Mouse (Mus musculus) ES-Bruce4 (cell line): ENCODE data around the gene Abhd12. TPM values are rescaled to one million over a fixed set of nuclear protein-coding genes. Genes with fewer than 3 reads are reported as not detected.
A peak's percentile ranks its signal among the peaks of the same experiment; 100 is the strongest.
"Not testable (repeated sequence)": the region's sequence is repeated elsewhere in the genome, so short reads cannot be mapped to it uniquely, and the experiment has no call there.

Experiments
- H3K27ac ChIP-seq: 2 replicates; pipeline ENCODE4 v1.5.1; 2012; ENCODE audit warnings: low read length, inconsistent platforms; ENCODE audit not compliant: insufficient read depth
- H3K27me3 ChIP-seq: 2 replicates; pipeline ENCODE4 v1.6.1; 2012; ENCODE audit warnings: mild to moderate bottlenecking, low read length, inconsistent platforms; ENCODE audit not compliant: control insufficient read depth, poor library complexity, insufficient read depth, severe bottlenecking
- H3K36me3 ChIP-seq: 2 replicates; pipeline ENCODE4 v1.6.1; 2012; ENCODE audit warnings: inconsistent platforms, mild to moderate bottlenecking, low read length, moderate library complexity; ENCODE audit not compliant: control insufficient read depth, poor library complexity, insufficient read depth, severe bottlenecking
- H3K4me1 ChIP-seq: one replicate; pipeline ENCODE4 v1.8.1; 2011; ENCODE audit warnings: low read length; ENCODE audit not compliant: control insufficient read depth, insufficient read depth
- H3K4me3 ChIP-seq: 2 replicates; pipeline ENCODE4 v1.5.1; 2011; ENCODE audit warnings: low read depth, mild to moderate bottlenecking, low read length
- H3K9ac ChIP-seq: 2 replicates; pipeline ENCODE4 v1.6.1; 2012; ENCODE audit warnings: low read depth, mild to moderate bottlenecking, inconsistent platforms; ENCODE audit not compliant: poor library complexity, severe bottlenecking
- H3K9me3 ChIP-seq: replicated peaks from 2 replicates; pipeline ENCODE4 v1.6.1; 2012; ENCODE audit warnings: mild to moderate bottlenecking, low read length, inconsistent platforms; ENCODE audit not compliant: control insufficient read depth, poor library complexity, insufficient read depth, severe bottlenecking
- CTCF ChIP-seq: IDR thresholded peaks from one replicate; pipeline ENCODE4 v1.8.1; 2011; ENCODE audit warnings: low read depth, low read length
- EP300 ChIP-seq: IDR thresholded peaks from 2 replicates; pipeline ENCODE4 v1.6.1; 2011; ENCODE audit warnings: low read depth, low read length; ENCODE audit not compliant: insufficient read depth
- POLR2A ChIP-seq: IDR thresholded peaks from one replicate; pipeline ENCODE4 v1.8.1; 2011; ENCODE audit warnings: low read length; ENCODE audit not compliant: insufficient read depth
- polyA plus RNA-seq: library from polyadenylated mRNA; stranded (reverse); fragments of >200 nt; gene quantifications from 2 replicates; pipeline ENCODE4 v1.2.4, GENCODE M21; 2011; ENCODE audit warnings: low read depth; ENCODE audit not compliant: missing spikeins, insufficient read depth, insufficient read length

Gene Abhd12
- 31.3 and 35.8 TPM in 2 replicates for polyA plus RNA-seq

DNA sequence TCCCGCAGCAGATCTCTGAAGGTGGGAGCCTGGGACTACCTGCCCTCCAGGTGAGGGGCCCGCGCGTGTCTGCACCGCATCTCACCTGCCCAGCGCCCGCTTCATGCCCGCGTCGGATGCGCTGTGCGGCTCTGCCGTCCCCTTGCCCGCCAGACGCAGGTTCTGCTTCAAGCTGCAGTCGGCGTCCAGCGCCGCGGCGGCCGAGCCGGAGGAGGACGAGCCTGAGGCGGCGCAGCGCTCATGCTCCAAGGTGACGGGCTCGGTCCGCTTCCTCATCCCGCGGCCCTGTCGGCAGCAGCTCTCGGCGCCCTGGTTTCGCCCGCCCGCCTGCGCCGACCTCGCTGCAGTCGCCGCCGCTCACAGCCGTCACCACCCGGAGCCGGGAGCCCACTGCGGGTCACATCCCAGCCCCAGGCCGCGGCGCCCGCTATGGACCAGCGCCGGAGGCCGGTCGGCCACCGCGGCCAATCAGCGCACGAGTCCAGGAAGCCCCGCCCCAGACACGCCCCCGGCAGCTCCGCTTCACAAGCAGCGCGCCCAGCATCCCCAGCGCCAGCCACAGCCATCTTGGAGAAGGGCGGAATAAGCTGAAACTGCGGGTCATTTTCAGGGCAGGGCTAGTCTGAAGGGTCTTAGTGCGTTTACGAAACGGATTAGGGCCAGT lies at the start of gene Abhd12:
Gene Abhd12 (minus strand): TSS at position 470 of the 664 bp plus-strand sequence.
- Histone ChIP-seq H3K4me1 (no peaks in the 10 kb centered on the region), H3K27ac (peak within 1 kb of the TSS; percentile 71), H3K9me3 (no peaks in the 10 kb centered on the region), H3K27me3 (no peaks in the 10 kb centered on the region), H3K9ac (peak within 1 kb of the TSS; percentile 56), H3K36me3 (0 out of 2 replicates have a peak, but pooled peaks cover 3% of the 10 kb centered on the region), H3K4me3 (peak within 1 kb of the TSS; percentile 87)
- TF ChIP-seq POLR2A, result no peak
- TF ChIP-seq EP300, result 0 out of 2 replicates have a peak, but pooled peaks have one; percentile 27

DNA sequence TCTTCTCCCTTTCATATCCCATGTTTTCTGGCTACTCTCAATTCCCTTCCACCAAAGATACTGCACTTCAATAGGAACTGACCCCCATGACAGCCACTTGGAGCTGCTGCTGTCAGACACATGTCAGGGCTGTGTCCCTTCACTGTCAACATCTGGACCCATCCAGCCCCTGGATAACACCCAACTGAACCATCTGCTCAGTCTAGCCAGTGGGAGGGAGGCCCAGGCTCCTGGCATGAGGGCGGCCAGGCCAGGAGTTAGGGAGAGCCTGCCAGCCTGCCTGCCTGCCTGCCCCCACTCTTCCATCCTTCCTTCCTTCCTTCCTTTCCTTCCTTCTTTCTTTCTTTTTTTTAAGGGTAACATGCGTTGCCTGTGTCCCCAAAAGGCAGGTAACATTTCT lies 46.7 kb upstream of the Abhd12 start:
- Histone ChIP-seq H3K4me3 (no peak overlapping the region), H3K36me3 (no peaks in the 10 kb centered on the region)

DNA sequence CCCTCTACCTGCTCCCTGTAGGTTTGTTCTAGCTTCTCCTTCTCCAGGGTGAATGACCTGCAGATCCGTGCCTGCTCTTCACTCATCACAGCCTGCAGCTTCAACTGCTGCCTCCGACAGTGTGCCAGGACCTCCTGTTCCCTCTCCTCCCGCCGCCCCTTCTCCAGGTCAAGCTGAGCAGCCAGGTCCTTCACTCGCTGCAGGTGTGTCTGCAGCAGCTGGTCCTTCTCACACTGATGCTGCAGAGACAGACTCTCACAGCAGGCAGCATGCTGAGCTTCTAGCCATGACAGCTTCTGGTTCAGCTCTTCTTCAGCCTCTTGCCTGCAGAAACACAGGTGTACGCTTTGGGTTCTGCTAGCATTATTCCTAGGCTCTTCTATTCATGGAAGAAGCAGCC lies 45.5 kb upstream of the Abhd12 start:
- Histone ChIP-seq H3K4me1 (no peaks in the 10 kb centered on the region), H3K36me3 (no peaks in the 10 kb centered on the region), H3K9me3 (no peaks in the 10 kb centered on the region), H3K27me3 (no peaks in the 10 kb centered on the region), H3K27ac (no peak overlapping the region), H3K4me3 (no peak overlapping the region), H3K9ac (no peak overlapping the region)
- TF ChIP-seq POLR2A, result no peak
- TF ChIP-seq CTCF, result no peak
- TF ChIP-seq EP300, result no peak

More for the DNA sequence above, 46.7 kb upstream of the Abhd12 start:
- TF ChIP-seq CTCF, result no peak
- TF ChIP-seq EP300, result no peak
- no peak for TF ChIP-seq POLR2A
- Histone ChIP-seq H3K9me3 (no peaks in the 10 kb centered on the region), H3K4me1 (peaks cover 2% of the 10 kb centered on the region), H3K27me3 (no peaks in the 10 kb centered on the region), H3K27ac (no peak overlapping the region), H3K9ac (no peak overlapping the region)

DNA sequence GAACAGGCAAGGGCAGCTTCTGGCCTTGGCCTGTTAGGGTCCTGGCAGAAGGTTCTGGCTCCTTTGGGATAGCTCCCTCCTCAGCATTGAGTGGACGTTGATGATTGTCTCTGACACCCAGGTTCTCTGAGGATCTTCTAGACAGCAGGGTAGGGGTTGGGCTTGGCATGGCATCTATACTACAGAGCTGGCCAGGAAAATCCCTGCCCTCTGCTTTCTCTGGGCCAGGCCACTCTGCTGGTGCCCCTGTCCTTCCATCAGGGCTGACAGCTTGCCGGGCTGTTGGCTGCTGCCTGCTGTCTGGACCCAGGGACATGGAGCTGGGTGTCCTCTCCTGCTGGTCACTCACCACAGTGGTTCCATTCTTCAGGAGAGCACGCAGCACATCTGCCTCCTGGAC lies 45.1 kb upstream of the Abhd12 start:
- Histone ChIP-seq H3K27ac (no peak overlapping the region), H3K4me3 (no peak overlapping the region), H3K4me1 (peaks cover 2% of the 10 kb centered on the region), H3K36me3 (no peaks in the 10 kb centered on the region), H3K9me3 (no peaks in the 10 kb centered on the region), H3K27me3 (no peaks in the 10 kb centered on the region), H3K9ac (no peak overlapping the region)
- no peak for TF ChIP-seq POLR2A
- TF ChIP-seq EP300, result no peak
- TF ChIP-seq CTCF, result no peak

DNA sequence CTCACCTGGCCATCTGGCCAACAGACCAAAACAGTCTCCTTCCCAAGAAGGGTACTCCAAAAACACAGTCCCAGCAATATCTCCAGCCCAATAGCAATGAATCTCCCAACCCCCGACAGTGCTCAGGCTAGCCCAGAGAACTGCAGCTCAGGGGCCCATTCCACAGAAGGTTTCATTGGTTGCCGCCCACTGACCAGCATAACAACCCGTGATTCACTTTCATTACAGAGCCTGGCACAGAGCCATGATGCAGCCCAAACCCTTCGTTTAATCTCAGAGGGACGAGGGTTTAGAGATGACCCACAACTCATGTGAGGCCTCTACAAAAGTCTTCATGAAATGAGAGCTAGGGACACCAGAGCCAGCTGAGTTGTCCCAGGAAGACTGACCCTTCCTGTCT lies 44.2 kb upstream of the Abhd12 start:
- no peaks in the 10 kb centered on the region for H3K9me3 ChIP-seq
- H3K27me3 ChIP-seq, result no peaks in the 10 kb centered on the region
- TF ChIP-seq CTCF (no peak), EP300 (no peak), POLR2A (no peak)
- H3K27ac ChIP-seq, result peak overlapping the region; percentile 52
- no peak overlapping the region for H3K4me3 ChIP-seq
- H3K9ac ChIP-seq, result no peak overlapping the region
- no peaks in the 10 kb centered on the region for H3K36me3 ChIP-seq
- H3K4me1 ChIP-seq, result peaks cover 2% of the 10 kb centered on the region

DNA sequence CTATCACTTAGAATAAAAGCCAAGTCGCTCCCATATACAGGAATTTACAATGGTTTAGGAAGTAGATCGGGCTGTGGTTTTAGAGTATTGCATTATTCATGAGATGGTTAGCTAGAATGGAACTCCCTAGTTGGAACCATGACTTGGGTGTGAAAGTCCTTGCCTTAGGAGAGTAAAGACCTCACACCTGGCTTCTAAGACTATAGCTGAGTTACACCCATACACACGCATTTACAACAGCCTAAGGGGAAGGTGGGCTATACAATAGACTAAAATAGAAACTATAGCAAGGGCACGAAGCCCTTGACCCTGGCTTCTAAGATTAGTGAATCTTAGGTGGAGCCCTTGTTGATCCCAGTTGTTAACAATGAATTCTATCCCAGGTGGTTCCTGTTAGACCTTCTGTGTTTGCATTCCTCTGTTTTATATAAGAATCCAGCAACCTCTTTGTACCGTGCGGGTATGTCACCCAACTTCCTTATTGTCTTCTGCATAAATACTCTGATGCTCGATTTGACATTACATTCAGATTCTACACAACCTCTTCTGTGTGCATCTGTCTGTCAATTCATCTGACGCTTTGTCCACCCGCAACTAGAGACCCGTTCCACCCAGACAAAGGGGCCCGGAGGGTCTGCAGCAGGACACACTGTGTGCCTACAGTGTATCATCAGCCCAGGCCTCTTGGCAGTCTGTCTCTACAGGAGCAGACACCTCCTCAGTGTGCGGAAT lies 43.5 kb upstream of the Abhd12 start:
- peak; percentile 34; the same call in 1 of the 2 replicates for TF ChIP-seq EP300
- not testable (repeated sequence) for H3K4me3 ChIP-seq, H3K27me3 ChIP-seq, H3K4me1 ChIP-seq, H3K9ac ChIP-seq, H3K9me3 ChIP-seq, H3K36me3 ChIP-seq
- peak overlapping the region; percentile 52 for H3K27ac ChIP-seq

DNA sequence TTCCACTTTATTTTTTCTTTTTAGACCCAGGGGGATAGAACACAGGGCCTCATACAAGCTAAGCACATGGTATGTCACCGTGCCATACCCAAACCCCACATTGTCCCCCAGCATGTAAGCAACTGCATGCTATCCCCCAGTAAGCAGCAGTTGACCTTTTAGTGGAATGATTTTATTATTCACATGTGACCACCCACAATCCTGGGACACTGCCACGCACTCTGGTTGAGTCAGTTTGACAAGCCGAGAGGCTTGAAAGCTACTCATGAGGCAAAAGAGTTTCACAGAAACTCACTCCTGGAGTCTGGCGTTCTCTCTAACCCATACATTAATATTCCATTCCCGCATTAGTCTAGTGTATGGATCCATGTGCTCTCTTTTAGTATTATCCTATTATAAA lies 42.8 kb upstream of the Abhd12 start:
- peak overlapping the region; percentile 15; the same call in 1 of the 2 replicates for H3K27ac ChIP-seq
- H3K9me3 ChIP-seq, H3K4me3 ChIP-seq, H3K9ac ChIP-seq, H3K36me3 ChIP-seq, H3K4me1 ChIP-seq, H3K27me3 ChIP-seq: not testable (repeated sequence)
